Mouse (Mus musculus) hindbrain, embryonic 15.5 days (tissue): ENCODE data around the gene Gabrb1. TPM values are rescaled to one million over a fixed set of nuclear protein-coding genes. Genes with fewer than 3 reads are reported as not detected.

Source experiments
- ATAC-seq: fragments of 200-750 bp; cut with Nextera tagmentation; 2 replicates; pipeline ENCODE4 v1.8.0; 2017; ENCODE audit warnings: low read depth, moderate number of reproducible peaks, moderate TSS enrichment; ENCODE audit not compliant: low FRiP score
- H3K27ac ChIP-seq: fragments of 300-500 bp; sonication (generic); replicated peaks from 2 replicates; pipeline ENCODE4 v1.5.1; 2015; ENCODE audit warnings: mild to moderate bottlenecking, inconsistent platforms
- H3K27me3 ChIP-seq: fragments of 300-500 bp; sonication (generic); 2 replicates; pipeline ENCODE4 v1.6.1; 2015; ENCODE audit warnings: control low read depth, inconsistent platforms
- H3K36me3 ChIP-seq: fragments of 300-500 bp; sonication (generic); 2 replicates; pipeline ENCODE4 v1.6.1; 2015; ENCODE audit warnings: control low read depth, inconsistent platforms
- H3K4me1 ChIP-seq: fragments of 300-500 bp; sonication (generic); replicated peaks from 2 replicates; pipeline ENCODE4 v1.6.1; 2015; ENCODE audit warnings: control low read depth, inconsistent platforms
- H3K4me2 ChIP-seq: fragments of 300-500 bp; sonication (generic); 2 replicates; pipeline ENCODE4 v1.6.1; 2015; ENCODE audit warnings: moderate library complexity, mild to moderate bottlenecking, inconsistent platforms
- H3K4me3 ChIP-seq: fragments of 300-500 bp; sonication (generic); 2 replicates; pipeline ENCODE4 v1.5.1; 2015; ENCODE audit warnings: mild to moderate bottlenecking, inconsistent platforms
- H3K9ac ChIP-seq: fragments of 300-500 bp; sonication (generic); 2 replicates; pipeline ENCODE4 v1.6.1; 2015; ENCODE audit warnings: inconsistent platforms
- H3K9me3 ChIP-seq: fragments of 300-500 bp; sonication (generic); 2 replicates; pipeline ENCODE4 v1.6.1; 2016; ENCODE audit warnings: control low read depth, inconsistent platforms
- WGBS: fragments of 180-500 bp; shearing (Covaris S2); methylation state at CpG from one replicate; pipeline ENCODE4 v1.1.7; 2015; 5-methylcytosine and 5-hydroxymethylcytosine counted together
- polyA plus RNA-seq: library from polyadenylated mRNA; unstranded; fragments of >200 nt; fragmentation: Nextera tagmentation; extraction: Ambion mirVana; gene quantifications from 2 replicates; pipeline ENCODE4 v1.2.1, GENCODE M21; 2015

Gabrb1 gene
- polyA plus RNA-seq, 1 experiment from 2014 or later, result 32.0 TPM

DNA sequence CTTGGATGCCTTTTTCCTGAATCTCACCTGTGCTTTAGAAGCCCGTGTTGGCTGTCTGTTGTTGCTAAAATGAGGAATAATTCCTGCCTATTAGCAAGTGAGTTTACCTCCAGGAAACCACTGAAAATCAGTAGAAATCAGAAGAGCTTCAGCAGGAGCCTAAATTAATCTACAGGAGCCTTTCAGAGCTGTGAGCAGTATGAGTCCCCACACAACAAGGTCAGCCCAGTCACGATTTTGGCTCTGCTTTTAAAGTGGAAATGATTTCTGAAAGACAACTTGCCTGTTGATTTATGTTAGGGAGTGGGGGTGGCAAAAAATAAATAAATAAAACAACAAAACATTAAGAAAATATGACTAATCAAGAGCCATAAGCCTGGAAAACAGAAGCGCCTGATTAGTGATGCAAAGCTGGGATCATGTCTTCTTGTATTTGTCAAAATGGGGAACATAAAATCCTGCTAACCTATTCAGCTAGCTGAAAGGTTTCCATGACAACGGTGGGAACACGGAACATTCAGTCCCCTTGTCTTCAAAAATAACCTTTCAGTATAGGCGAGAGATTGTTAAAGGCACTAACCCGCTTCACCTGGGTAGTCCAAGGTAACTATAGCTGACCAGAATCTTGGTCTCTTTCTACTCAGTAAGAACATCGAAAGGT is 312.4 kb downstream of the Gabrb1 start:
- Histone ChIP-seq H3K27ac (peak overlapping the region; percentile 31), H3K9me3 (no peaks in the 10 kb centered on the region), H3K4me2 (no peak overlapping the region), H3K4me1 (peaks cover 18% of the 10 kb centered on the region), H3K4me3 (no peak overlapping the region), H3K36me3 (no peaks in the 10 kb centered on the region), H3K27me3 (no peaks in the 10 kb centered on the region), H3K9ac (no peak overlapping the region)
- peak; percentile 59; the same call in 1 of the 2 replicates for ATAC-seq
- 52% methylated on average over 8 of the region's 8 CpGs for WGBS

- Histone ChIP-seq H3K36me3 (no peaks in the 10 kb centered on the region), H3K4me1 (peaks cover 28% of the 10 kb centered on the region), H3K4me3 (no peak overlapping the region), H3K9ac (no peak overlapping the region), H3K9me3 (no peaks in the 10 kb centered on the region), H3K27ac (no peak overlapping the region), H3K27me3 (no peaks in the 10 kb centered on the region), H3K4me2 (no peak overlapping the region)
- WGBS, result 55% methylated on average over 5 of the region's 5 CpGs
- ATAC-seq, result no peak
Measured at GRCm38 (mm10) chr5:71972831-71973230, 314.9 kb downstream of the Gabrb1 start.

DNA sequence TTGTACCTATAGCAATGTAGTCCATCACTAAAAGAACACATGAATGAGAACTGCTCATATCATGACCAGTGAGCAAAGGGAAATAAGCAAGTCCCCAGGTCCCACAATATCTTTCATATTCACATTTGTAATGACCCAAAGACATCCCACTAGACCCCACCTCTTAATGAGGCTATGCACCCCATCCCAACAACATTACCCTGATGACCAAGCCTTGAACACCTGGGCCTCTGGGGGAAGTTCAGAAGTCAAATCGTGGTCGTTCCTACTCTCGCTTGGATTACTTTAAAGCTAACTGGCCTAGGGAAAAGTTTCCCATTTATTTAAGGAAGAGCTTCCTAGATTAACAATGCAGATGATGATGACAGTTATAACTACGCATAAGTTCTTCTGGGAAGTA is 318.2 kb downstream of the Gabrb1 start:
- Histone ChIP-seq H3K27ac (peak overlapping the region; percentile 73), H3K27me3 (no peaks in the 10 kb centered on the region), H3K9ac (no peak overlapping the region), H3K9me3 (no peaks in the 10 kb centered on the region), H3K4me2 (no peak overlapping the region), H3K4me3 (no peak overlapping the region), H3K36me3 (no peaks in the 10 kb centered on the region), H3K4me1 (peaks cover 16% of the 10 kb centered on the region)
- ATAC-seq, result peak; percentile 29
- 37% methylated on average over 4 of the region's 4 CpGs for WGBS

GRCm38 (mm10) chr5:71976571-71977061 is 318.7 kb downstream of the Gabrb1 start:
- peak; percentile 94 for ATAC-seq
- WGBS, result 15% methylated on average over 5 of the region's 5 CpGs
- Histone ChIP-seq H3K27me3 (no peaks in the 10 kb centered on the region), H3K9me3 (no peaks in the 10 kb centered on the region), H3K4me3 (no peak overlapping the region), H3K4me2 (no peak overlapping the region), H3K27ac (peak overlapping the region; percentile 73), H3K9ac (no peak overlapping the region), H3K4me1 (peaks cover 16% of the 10 kb centered on the region), H3K36me3 (no peaks in the 10 kb centered on the region)

GRCm38 (mm10) chr5:71986561-71986960 is 328.6 kb downstream of the Gabrb1 start:
- Histone ChIP-seq H3K36me3 (no peaks in the 10 kb centered on the region), H3K4me1 (peaks cover 10% of the 10 kb centered on the region), H3K9me3 (no peaks in the 10 kb centered on the region), H3K27me3 (no peaks in the 10 kb centered on the region), H3K27ac (peak overlapping the region; percentile 48; the same call in 1 of the 2 replicates), H3K4me3 (no peak overlapping the region), H3K4me2 (no peak overlapping the region), H3K9ac (no peak overlapping the region)
- peak; percentile 15; the same call in 1 of the 2 replicates for ATAC-seq
- 53% methylated on average over 1 of the region's 1 CpGs for WGBS

- 22% methylated on average over 5 of the region's 5 CpGs for WGBS
- no peak overlapping the region for H3K4me2 ChIP-seq
- H3K4me3 ChIP-seq, result no peak overlapping the region
- H3K36me3 ChIP-seq, result no peaks in the 10 kb centered on the region
- H3K9me3 ChIP-seq, result no peaks in the 10 kb centered on the region
- H3K27me3 ChIP-seq, result no peaks in the 10 kb centered on the region
- ATAC-seq, result peak; percentile 90
- H3K4me1 ChIP-seq, result peaks cover 10% of the 10 kb centered on the region
- H3K9ac ChIP-seq, result no peak overlapping the region
- H3K27ac ChIP-seq, result peak overlapping the region; percentile 48; the same call in 1 of the 2 replicates
Measured at GRCm38 (mm10) chr5:71986983-71987398, 329.1 kb downstream of the Gabrb1 start.

DNA sequence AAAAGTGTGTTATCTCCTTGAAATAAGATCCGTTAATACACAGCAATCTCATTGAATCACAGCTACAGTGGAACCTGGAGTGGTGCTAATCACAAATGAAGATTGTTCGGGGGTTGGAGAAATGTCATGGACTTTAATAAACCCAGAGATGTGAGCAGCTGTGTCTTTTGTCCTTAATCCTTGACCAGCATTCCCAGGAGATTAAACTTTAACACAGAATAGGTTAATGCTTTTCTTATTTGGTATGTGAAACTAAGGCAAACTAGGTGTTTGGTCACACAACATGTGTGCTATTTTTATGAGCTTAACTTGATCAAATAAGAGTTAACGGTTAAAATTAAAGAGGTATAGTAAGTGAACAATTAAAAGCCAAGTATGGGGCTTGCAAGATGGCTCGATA is 341.6 kb downstream of the Gabrb1 start:
- Histone ChIP-seq H3K9me3 (no peaks in the 10 kb centered on the region), H3K27ac (no peak overlapping the region), H3K4me1 (no peaks in the 10 kb centered on the region), H3K27me3 (no peaks in the 10 kb centered on the region), H3K36me3 (no peaks in the 10 kb centered on the region), H3K4me3 (no peak overlapping the region), H3K9ac (no peak overlapping the region), H3K4me2 (no peak overlapping the region)
- ATAC-seq, result no peak
- 65% methylated on average over 4 of the region's 4 CpGs for WGBS

DNA sequence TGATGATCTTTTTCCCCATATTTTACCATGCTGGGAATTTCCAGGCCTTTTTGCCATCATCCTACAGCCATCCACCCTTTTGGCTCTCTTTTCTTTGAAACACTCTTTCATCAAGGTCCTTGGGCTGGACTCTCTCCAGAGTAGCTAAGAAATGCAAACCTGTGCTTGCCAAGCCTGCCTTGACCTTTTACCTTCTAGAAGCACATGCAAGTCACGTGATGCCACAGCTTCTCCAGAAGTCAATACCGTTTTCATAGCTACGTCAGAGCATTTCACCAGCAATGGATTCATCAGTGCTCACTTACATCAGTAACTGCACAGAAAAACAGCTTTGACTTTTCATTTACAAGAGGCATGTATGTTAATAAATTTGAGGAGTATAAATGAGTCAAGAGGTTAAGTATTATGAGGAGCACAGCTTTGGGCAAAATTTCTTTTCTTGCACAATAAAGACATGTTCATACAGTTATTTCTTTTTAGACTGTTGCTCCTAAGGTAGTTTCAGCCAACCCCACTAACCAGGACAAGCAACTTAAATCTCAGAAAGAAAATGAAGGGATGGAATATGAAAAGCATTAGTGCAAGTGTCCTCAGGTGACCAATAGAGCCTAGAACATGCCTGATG is 346.0 kb downstream of the Gabrb1 start:
- Histone ChIP-seq H3K27me3 (no peaks in the 10 kb centered on the region), H3K4me2 (no peak overlapping the region), H3K9me3 (no peaks in the 10 kb centered on the region), H3K4me1 (no peaks in the 10 kb centered on the region), H3K36me3 (no peaks in the 10 kb centered on the region), H3K27ac (no peak overlapping the region), H3K4me3 (no peak overlapping the region), H3K9ac (no peak overlapping the region)
- WGBS, result 86% methylated on average over 3 of the region's 3 CpGs
- no peak for ATAC-seq

DNA sequence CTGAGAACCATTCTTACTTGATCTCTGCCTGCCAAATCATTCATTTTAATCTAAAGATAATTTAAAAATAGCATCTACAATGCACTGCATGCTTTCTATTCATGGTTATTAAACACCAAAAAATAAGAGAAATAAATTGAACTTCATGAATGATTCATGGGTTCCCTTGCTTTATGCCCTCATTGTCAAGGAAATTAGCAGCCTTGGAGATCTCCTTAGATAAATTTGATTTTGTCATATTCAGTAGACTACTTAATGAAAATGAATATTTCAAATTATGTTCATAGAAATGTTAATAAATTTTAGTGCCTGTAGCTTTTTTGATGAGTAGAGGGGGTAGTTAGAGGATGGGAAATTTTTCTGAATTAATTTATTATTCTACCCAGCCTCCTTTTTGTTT is 379.0 kb downstream of the Gabrb1 start:
- Histone ChIP-seq H3K4me2 (no peak overlapping the region), H3K27ac (no peak overlapping the region), H3K4me1 (no peaks in the 10 kb centered on the region), H3K4me3 (no peak overlapping the region), H3K36me3 (no peaks in the 10 kb centered on the region), H3K9ac (no peak overlapping the region), H3K27me3 (no peaks in the 10 kb centered on the region), H3K9me3 (no peaks in the 10 kb centered on the region)
- no peak for ATAC-seq

DNA sequence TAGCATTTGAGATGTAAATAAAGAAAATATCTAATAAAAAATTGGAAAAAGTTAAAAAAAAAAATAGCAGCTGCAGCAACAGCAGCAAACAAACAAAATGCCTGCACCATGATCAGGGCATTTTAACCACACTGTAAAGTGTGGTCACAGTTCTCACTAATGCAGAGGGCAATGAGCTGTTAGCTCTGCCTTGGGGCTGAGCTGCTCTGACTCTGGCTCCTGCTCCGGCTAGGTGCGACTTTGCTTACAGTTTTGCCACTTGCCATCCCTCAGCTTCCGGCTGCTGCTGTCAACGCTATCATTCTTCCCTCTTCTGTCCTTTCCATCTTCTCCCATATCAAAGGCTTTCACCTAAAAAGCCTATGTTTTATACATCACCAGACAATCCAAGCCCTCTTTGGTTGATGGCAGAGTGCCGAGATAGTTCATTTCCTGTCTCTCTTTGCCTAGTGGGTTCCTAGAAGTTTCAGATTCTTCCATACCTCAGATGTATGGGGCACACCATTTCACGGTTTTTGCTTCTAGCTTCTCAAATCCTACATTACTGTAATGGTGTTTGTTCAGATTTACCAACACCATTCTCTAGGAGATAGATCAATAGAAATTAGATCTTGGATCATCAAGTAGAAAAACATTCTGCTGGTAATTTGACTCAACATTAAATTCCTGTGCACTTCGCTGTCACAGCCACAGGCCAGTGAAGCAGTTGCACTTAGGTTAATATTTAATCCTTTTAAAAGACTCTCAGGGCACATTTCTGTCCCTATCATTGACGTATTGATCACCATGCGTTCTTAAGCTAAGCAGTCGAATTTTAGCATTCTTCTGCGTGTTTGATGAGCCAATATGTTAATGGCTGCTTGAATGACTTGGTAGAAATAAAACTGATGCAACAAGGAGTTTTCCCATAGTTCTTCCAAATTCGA is 385.6 kb downstream of the Gabrb1 start:
- Histone ChIP-seq H3K4me2 (no peak overlapping the region), H3K9ac (no peak overlapping the region), H3K27me3 (no peaks in the 10 kb centered on the region), H3K27ac (no peak overlapping the region), H3K4me1 (no peaks in the 10 kb centered on the region), H3K9me3 (no peaks in the 10 kb centered on the region), H3K4me3 (no peak overlapping the region), H3K36me3 (no peaks in the 10 kb centered on the region)
- WGBS, result 73% methylated on average over 12 of the region's 12 CpGs
- no peak for ATAC-seq

DNA sequence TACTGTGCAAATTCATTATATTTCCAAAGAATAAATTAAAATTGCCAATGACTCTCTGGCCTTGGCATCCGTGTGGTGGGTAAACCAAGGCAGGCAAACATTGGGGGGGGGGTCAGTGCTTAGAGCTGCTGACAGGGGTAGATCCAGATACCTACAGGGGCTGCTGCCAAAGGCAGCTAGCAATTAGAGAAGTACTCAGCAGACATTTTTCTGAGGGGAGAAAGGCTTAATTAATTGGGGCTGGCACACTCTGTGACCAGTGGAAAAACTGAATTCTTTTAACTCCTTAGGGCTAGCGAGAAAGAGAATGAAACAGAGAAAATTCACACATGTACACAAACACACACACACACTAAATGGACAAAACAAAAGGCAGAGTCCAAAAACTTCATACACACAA is 388.3 kb downstream of the Gabrb1 start:
- no peak overlapping the region for H3K9ac ChIP-seq
- no peaks in the 10 kb centered on the region for H3K4me1 ChIP-seq
- WGBS, result 91% methylated on average over 2 of the region's 2 CpGs
- no peaks in the 10 kb centered on the region for H3K36me3 ChIP-seq
- no peak overlapping the region for H3K4me2 ChIP-seq
- no peaks in the 10 kb centered on the region for H3K9me3 ChIP-seq
- H3K27me3 ChIP-seq, result no peaks in the 10 kb centered on the region
- ATAC-seq, result no peak
- H3K27ac ChIP-seq, result no peak overlapping the region
- H3K4me3 ChIP-seq, result no peak overlapping the region

- Histone ChIP-seq H3K9me3 (no peaks in the 10 kb centered on the region), H3K4me2 (no peak overlapping the region), H3K36me3 (no peaks in the 10 kb centered on the region), H3K27me3 (no peaks in the 10 kb centered on the region), H3K4me1 (no peaks in the 10 kb centered on the region), H3K9ac (no peak overlapping the region), H3K4me3 (no peak overlapping the region), H3K27ac (no peak overlapping the region)
- no peak for ATAC-seq
- 63% methylated on average over 1 of the region's 1 CpGs for WGBS
Measured at GRCm38 (mm10) chr5:72064079-72064478, 406.2 kb downstream of the Gabrb1 start.
